Mouse (Mus musculus): ENCODE results near the gene Hist1h2be.
A peak's percentile ranks its signal among the peaks of the same experiment; 100 is the strongest.
"Not testable (repeated sequence)": the region's sequence is repeated elsewhere in the genome, so short reads cannot be mapped to it uniquely, and the experiment has no call there.

Gene Hist1h2be

DNA sequence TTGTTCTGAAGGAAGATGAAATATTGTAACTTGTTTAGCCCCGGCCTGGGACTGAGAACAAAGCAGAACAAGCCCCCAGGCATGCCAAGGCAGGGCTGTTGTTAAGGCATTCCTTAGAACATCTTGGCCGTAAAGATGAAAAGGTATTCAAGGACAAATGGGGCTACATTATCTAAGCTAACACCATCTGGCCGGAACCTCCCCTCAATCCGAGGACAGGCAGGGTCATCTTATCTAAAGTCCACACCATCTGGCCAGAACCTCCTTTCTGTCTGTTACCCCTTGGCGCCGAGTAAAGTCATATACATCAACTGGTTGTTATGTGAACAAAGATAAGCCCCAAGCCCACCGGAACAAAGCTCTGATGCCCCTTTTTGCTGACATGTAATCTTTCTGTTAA is 29.0 kb downstream of the Hist1h2be start:
- DNase-seq (ENCODE audit: low read depth, low spot score): not testable (repeated sequence)

DNA sequence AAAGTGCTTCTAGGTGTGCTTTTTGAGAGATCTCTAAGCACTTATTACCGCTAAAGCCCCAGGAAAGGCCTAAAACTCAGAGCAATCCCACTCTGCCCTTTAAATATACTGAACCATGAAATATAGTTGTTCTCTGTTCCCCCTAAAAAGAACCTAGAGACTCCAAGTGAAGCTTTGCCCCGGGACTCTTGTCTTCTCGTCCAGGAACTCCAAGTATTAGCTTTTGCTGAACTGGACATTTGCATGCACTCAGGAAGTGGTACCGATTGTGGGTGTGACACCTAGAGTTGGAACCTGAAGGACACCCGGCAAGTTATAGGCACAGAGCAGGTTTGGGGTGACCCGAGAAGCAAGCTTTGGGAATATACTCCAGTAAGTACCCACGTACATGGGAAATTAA is 29.7 kb downstream of the Hist1h2be start:
- no peak for DNase-seq (ENCODE audit: low read depth, low spot score)

DNA sequence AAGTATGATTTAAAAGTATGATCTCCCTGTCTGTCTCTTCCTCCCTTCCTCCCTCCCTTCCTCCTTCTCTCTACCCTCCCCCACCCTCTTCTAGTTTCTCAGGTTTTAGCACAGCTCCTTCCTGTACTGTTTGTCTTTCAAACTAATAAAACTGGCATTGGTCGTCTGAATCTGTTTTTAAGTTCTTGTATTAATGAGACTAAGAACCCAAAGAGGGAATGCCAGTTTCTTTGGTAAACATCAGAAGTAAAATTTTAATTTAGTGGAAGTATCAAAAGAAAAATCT is 34.0 kb downstream of the Hist1h2be start:
- no peak for DNase-seq (ENCODE audit: low read depth, low spot score)

DNA sequence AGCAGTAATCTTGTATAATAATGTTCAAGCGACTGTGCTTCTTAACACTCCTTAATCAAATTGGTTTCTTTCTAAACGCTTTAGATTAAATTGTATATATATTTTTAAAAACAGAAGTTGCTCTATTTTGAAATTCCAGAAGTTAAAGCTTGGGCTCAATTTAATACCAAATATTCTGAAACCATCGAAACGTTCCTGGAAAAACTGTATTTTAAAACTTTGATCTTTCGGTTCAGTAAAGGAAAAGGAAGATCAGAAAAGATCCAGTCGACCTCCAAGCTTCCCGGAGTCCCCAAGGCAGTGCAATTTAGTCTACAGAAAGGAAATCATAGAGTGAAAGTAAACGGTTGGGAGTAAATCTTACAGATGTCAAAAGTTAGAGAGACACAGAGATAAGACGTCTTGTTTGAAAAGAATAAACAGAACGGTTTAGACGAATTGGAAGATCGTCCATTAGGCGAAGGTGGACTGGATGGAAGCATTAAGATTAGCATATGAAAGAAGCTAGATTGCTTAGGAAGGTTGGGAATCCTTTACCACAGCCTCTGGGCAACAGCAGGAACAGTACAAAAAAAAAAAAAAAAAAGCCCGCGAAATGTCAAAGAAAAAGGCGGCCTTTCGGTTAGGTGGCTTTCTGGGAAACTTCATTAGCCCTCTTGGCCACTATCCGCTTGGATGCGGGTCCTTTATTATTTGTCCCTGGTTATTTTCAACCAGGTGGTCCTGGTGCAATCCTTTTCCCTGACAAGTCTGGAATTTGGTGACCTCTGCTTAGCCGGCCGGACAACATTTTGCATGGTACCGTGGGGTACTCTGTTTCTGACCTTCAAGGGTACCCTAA is 34.6 kb downstream of the Hist1h2be start:
- no peak for DNase-seq (ENCODE audit: low read depth, low spot score)

DNA sequence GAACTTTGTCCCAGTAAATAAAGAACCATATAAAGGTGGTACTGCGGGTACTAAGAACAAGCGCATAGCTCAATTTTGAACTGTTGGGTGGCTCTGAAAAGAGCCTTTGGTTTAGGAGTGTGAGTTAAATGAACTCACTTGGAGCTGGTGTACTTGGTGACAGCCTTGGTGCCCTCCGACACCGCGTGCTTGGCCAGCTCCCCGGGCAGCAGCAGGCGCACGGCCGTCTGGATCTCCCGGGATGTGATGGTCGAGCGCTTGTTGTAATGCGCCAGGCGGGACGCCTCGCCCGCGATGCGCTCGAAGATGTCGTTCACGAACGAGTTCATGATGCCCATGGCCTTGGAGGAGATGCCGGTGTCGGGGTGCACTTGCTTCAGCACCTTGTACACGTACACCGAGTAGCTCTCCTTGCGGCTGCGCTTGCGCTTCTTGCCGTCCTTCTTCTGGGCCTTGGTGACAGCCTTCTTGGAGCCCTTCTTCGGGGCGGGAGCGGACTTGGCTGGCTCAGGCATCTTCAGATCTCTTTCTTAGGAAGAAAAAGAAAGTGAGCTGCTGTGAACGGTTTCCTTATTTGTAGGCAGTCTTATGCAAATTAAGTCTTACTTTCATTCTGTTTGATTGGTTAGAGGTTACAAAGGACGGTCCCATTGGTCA is 35.4 kb downstream of the Hist1h2be start:
- peak; percentile 93 for DNase-seq (ENCODE audit: low read depth, low spot score)

DNA sequence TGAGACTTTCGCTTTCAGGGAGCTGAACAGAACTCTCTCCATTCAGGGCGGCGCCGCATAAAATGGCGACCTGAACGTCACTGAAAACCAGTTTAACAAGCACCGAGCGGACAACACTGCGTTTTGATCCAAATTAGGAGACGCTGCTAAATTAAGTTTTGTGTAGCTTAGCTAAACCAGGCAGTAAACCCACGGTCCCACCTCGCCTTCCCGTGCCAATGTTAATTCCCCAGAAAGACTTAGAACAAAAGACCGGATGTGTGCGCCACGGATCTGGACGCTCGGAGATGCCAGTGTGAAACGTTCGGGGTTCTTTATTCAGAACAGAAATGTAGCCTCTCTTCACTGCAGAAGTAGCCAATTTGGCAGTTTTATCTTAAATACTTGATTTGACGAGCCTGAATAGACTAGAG is 35.9 kb downstream of the Hist1h2be start:
- DNase-seq (ENCODE audit: low read depth, low spot score): peak; percentile 52

DNA sequence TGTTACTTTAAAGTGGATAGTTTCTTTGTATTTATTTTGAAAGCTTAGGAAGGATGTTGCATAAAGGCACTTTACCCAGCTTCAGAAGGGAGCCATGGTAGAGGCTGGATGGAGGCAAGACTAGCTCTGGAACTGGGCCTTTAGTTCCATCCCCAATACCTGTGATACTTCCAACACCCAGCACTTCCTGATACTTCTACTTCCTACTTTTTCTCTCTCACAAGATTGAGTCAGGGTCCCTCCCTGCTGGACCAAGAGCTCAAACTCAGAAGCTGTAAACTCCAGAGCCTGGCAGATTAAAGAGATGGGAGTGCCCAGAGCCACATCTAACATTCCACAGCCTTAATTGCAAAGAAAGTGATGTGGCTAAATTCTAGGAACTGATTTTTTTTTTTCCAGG is 36.6 kb downstream of the Hist1h2be start:
- DNase-seq (ENCODE audit: low read depth, low spot score): no peak

DNA sequence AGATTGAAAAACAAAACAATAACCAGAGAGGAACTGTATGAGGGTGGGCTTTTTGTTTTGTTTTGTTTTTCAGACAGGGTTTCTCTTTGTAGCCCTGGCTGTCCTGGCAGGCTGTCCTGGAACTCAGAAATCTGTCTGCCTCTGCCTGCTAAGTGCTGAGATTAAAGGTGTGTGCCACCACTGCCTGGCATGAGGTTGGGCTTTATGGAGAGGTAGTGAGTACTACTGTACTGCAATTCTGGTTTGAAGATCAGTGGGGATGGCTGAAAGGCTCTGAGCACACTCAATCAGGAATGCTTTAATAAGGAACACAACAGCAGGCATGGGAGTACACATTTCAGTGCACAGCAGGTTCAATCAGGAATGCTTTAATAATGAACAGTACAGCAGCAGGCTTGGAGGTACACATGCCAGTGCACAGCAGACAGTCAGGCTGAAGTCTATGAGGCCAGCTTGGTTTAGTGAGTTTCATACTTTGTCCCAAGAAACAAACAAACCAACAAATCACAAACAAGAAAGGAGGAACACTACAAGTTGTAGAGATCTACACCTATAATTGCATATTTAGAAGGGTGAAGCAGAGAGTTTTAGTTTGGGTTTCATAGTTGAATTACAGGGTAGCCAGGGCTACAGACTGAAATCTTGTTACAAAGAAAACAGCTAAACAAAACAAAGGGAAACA is 37.4 kb downstream of the Hist1h2be start:
- no peak for DNase-seq (ENCODE audit: low read depth, low spot score)

DNA sequence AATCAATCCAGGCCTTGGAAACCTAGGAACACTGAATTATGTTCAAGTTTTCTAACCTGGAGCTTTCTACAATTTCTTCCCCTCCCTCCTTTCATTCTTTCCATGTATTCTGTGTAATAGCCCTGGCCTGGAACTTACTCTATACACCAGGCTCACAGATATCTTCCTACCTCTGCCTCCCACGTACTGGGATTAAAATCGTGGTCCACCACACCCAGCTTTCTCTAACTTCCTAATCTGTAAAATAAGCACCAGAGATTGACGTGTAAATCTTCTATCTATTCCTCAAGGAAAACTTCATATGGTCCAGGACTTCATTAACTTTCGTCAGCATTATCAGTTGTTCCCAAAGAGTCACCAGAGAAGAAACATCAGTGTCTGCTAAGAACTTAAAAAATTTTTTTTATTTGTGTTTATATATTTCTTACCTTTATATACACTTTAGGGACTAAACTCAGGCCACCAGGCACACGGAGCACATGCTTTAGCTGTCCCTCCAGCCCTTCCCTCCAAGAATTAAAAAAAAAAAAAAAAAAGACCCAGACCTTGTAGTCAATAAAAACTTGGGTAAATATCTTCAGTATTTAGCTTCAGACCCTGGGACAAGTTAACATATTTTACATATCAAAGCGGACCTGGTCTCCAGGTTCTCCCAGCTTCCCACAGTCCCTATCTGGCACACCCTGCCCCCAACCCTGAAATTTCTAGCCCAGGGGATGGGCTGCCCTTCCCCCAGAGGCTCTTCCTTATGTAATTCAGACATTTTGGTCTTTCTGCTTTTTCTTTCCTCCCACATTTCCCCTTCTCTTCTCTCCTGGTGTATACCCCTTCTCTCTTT is 38.5 kb downstream of the Hist1h2be start:
- DNase-seq (ENCODE audit: low read depth, low spot score): no peak

DNA sequence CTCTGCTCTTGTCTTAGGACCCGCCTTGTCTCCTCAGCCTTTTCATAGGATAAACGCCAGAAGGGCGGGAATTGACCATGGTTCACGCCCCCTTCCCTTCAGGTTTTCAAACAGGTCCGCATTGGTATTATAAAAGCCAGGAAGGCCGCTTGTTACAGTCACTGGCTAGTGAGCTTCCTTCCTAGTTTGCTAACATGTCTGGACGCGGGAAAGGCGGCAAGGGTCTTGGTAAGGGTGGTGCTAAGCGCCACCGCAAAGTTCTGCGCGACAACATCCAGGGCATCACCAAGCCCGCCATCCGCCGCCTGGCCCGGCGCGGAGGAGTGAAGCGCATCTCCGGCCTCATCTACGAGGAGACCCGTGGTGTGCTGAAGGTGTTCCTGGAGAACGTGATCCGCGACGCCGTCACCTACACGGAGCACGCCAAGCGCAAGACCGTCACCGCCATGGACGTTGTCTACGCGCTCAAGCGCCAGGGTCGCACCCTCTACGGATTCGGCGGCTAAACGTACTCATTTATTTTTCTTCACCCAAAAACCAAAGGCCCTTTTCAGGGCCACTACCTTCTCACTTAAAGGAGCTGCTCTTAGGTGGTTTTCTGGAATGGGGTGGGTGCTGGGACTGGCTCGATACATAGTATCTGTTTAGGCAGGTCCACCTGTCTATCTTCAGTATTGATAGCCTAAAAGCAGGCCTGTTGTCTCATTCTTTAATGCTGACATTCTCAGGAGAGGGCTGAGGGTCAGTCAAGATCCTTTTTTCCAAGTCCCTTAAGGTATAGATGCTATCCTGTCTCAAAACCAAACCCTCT is 39.3 kb downstream of the Hist1h2be start, which contains the start of gene Hist1h4d:
TSS of gene Hist1h4d (plus strand) at position 191 of the 811 bp plus-strand sequence.
- DNase-seq (ENCODE audit: low read depth, low spot score): peak; percentile 96

DNA sequence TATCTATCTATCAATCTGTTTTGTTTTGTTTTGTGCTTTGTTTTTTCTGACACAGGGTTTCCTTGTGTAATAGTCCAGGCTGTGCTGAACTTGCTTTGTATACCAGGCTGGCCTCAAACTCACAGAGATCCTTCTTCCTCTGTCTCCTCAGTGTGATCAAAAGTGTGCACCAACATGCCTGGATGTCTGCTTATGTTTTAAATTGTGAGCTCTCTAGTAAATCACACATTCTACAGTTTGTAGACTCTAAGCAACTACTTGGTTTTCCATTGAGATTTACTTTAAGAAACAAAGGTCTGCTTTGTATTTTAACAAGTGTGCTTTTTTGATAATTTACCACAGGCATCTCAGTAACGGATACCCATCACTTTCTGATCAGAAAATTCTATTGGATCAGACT is 43.1 kb downstream of the Hist1h2be start:
- no peak for DNase-seq (ENCODE audit: low read depth, low spot score)

DNA sequence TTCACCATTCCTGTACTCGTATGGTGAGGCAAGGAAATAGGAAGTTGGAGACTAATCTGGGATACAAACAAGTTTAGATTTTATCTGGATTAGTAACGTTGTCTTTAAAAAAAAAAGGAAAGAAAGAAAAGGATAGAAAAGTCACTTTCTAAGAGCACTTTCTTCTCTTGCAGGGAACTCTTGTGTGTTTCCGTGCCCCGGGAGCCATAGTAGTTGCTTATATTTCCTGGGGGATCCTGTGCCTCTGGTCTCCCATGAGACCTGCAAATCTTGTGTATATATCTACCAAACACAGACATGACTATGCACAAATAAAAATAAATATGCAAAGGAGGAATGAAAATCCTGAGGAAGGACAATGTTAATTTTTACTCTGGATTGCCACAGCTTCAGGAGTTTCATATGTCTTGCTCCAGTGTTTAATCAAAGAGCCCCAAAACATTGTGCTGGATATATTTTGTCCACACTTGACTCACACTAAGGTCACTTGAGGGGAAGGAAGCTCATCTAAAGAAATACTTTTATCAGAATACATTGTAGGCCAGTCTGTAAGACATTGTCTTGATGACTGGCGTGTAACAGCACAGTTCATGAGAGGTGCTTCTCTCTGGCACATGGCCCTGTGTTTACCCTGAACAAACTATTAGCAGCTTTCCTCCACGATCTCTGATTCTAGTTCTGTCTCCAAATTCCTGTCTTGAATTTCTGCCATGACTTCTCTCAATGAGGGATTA is 43.9 kb downstream of the Hist1h2be start:
- no peak for DNase-seq (ENCODE audit: low read depth, low spot score)

DNA sequence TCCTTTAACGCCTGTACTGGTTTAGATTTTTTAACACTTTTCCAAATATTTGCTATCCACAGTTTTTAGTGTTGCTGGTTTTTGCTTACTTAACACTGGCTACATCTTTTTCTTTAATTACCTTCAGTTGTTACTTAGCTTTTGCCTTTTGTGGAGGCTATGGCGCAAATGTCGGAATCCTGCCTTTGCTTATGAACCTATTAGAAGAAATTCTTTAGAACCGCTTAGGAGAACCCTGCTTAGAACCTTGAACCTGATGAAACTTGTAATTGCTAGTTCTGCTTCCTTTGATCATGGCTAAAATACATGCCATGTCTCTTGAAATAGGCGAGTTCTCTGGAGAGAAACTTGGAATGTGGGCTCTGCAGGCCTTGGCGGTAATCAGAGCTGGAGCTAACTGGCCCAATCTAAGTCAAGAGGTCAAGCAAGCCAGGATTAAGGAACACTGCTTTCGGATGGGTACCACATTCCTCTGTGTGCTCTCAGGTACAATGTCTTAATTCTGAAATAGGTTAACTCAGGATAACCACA is 44.5 kb downstream of the Hist1h2be start:
- DNase-seq (ENCODE audit: low read depth, low spot score): no peak

DNA sequence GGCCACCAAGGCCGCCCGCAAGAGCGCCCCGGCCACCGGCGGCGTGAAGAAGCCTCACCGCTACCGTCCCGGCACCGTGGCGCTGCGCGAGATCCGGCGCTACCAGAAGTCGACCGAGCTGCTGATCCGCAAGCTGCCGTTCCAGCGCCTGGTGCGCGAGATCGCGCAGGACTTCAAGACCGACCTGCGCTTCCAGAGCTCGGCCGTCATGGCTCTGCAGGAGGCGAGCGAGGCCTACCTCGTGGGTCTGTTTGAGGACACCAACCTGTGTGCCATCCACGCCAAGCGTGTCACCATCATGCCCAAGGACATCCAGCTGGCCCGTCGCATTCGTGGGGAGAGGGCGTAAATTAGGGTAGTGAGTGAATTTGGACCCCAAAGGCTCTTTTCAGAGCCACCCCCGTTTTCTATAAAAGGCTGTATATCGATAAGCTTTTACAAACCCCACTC is 45.0 kb downstream of the Hist1h2be start:
- DNase-seq (ENCODE audit: low read depth, low spot score): not testable (repeated sequence)

DNA sequence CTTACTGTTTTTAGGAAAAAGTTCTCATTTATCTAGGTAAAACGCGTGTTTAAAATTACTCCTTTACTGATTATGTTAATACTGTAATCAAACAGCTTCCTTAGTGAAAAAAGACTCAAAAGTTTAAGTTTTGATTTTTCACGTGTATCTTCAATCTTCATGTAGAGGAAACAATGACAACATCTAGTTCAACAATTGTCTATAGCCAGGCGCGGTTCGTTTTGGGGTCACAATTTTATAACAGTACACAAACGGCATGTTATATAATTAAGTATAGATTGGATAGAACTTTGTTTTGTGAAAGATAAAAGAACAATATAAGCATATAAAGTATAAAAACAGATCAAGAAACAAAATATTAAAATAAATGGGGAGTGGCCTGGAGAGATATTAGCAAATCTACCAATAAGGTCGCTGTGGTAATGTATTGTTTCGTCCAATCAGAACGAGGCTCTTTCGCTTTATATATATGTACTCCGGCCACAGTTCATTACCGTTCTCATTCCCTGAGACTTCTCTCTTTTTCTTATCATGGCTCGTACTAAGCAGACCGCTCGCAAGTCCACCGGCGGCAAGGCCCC is 45.6 kb downstream of the Hist1h2be start, which contains the start of gene Hist1h3d:
TSS of gene Hist1h3d (plus strand) at position 493 of the 581 bp plus-strand sequence.
- DNase-seq (ENCODE audit: low read depth, low spot score): peak; percentile 71

DNA sequence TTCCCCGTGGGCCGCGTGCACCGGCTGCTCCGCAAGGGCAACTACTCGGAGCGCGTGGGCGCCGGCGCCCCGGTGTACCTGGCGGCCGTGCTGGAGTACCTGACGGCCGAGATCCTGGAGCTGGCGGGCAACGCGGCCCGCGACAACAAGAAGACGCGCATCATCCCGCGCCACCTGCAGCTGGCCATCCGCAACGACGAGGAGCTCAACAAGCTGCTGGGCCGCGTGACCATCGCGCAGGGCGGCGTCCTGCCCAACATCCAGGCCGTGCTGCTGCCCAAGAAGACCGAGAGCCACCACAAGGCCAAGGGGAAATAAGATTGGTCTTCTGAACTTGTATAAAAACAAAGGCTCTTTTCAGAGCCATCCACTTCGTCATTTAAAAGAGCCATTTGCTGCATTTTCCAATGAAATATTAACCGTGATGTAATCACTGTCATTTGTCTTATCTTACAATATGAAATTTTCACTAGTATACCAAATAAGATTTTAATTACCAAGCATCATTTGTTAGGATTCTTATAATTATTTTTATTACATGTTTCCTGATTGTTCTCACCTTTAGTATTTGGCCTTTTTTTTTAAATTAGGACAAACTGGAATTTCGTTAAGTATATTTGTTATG is 46.3 kb downstream of the Hist1h2be start:
- not testable (repeated sequence) for DNase-seq (ENCODE audit: low read depth, low spot score)

DNA sequence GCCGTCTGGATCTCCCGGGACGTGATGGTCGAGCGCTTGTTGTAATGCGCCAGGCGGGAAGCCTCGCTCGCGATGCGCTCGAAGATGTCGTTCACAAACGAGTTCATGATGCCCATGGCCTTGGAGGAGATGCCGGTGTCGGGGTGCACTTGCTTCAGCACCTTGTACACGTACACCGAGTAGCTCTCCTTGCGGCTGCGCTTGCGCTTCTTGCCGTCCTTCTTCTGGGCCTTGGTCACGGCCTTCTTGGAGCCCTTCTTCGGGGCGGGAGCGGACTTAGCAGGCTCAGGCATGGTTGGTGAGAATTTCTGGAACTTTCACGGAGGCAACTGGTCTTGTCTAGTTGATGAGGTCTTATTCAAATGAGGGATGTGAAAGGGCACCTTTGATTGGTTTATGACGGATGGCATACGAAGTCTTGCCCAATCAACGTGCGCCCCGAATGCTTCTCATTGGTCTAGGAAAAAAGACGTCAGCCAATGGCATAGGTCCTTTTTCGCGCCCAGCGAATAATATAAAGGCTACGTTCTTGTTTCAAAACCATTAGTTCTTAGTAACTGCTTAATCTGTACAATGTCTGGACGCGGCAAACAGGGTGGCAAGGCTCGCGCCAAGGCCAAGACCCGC is 46.9 kb downstream of the Hist1h2be start, which contains the start of the genes Hist1h2bf and Hist1h2ad:
TSS of gene Hist1h2bf (minus strand) at position 299 of the 627 bp plus-strand sequence.
TSS of gene Hist1h2ad (plus strand) at position 484 of the 627 bp plus-strand sequence.
- DNase-seq (ENCODE audit: low read depth, low spot score): peak; percentile 91

All from skeletal muscle tissue, adult 2 months (tissue).